Mouse (Mus musculus): ENCODE measurements around the gene Donson. TPM values are rescaled to one million over a fixed set of nuclear protein-coding genes. Genes with fewer than 3 reads are reported as not detected.
"Not testable (repeated sequence)": the region's sequence is repeated elsewhere in the genome, so short reads cannot be mapped to it uniquely, and the experiment has no call there.

Donson gene
- polyA plus RNA-seq, 1 experiment from 2014 or later = 23.2 TPM

DNA sequence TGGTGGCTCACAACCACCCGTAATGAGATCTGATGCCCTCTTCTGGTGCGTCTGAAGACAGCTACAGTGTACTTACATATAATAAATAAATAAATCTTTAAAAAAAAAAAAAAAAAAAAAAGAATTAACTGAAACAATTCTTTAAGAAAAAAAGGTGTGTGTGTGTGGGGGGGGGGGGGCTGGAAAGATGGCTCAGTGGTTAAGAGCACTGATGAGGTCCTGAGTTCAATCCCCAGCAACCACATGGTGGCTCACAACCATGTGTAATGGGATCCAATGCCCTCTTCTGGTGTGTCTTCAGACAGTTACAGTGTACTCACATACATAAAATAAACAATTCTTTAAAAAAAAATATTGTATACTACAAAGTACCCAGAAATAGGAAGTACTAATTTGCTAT lies 43.1 kb downstream of the Donson start:
- not testable (repeated sequence) for DNase-seq (ENCODE audit: low spot score)

DNA sequence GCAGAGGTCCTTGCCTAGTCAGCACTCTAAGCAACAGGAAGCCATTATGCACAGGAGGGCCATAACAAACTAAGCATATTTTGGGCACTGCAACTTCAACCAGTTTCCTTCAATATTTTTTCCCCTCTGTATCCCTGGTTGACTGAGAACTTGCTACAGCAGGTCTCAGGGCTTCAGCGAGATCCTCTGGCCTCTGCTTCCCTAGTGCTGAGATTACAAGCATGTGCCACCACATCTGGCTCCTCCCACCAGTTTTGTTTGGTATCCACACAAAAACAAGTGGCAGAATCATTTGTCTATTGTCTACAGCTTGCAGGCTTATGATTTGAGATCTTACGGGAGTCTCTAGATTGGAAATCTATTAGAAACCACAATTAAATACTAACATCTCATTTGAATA lies 43.7 kb downstream of the Donson start:
- no peak for DNase-seq (ENCODE audit: low spot score)

DNA sequence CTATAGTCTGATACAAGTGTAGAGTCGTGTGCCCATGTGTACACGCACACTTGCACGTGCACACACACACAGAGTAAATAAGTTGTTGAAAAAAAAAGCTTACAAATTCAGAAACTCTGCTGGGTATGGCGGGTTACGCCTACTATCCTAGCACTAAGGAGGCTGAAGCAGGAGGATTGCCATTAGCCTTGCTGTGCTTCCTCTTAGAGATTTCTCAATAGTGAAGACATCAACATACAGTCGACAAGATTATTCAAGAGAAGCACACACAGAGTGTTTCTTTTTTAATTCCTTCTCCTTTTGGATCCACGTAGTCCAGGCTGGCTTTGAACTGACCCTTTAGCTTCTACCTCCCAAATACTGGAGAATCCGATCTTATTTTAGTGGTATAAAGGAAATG lies 48.4 kb downstream of the Donson start:
- no peak for DNase-seq (ENCODE audit: low spot score)

DNA sequence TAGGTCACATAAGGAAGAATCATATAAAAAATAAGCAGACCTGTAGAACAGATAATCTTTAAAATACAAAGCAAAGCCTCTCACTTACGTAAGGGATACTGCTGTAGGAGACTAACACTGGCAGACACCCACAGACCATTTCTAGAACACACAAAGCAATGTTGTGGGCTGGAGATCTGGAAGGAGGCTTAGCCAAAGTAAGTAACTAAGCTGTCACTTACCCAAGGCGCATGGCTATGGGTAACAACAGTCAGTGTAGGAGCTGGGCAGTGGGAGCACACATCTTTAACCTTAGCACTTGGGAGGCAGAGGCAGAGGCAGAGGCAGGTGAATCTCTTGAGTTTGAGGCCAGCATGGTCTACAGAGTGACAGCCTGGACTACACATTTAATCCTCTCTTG lies 48.9 kb downstream of the Donson start:
- DNase-seq (ENCODE audit: low spot score) = no peak

DNA sequence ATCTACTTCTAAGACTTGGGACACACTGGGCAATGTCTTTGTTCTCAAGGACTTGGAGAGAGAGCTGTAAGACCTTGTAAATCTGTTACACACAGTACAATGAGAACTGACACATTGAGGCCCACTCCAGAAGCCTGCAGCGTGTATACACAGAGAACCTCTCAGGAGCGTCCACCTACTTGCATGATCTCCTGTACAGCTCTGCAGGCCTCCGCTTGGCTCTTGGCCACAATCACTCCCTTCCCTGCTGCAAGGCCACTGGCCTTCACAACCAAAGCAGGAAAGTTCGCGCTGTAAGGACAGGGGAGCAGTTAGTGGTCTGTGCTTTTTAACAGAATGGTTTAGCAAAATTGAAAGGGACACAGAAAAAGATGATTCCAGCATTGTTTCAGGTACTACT lies 49.4 kb downstream of the Donson start:
- no peak for DNase-seq (ENCODE audit: low spot score)

DNA sequence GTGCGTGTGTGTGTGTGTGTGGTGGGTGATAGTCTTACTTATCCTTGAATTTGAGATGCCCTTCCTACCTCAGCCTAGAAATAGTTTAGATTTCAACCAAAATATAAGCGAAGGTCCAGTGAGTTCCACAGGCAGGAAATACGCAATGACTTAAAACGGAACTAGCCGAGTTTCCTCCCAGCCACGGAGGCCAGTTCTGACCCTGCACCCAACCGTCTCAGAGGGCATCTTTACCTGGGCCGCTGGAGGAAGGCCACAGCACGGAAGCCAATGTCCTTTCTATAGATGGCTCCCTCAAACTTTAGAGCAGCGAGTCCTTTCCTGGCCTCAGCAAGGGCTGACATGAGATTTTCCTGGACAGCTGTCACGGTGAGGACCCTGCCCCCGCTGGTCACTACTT lies 54.9 kb downstream of the Donson start:
- DNase-seq (ENCODE audit: low spot score) = no peak

DNA sequence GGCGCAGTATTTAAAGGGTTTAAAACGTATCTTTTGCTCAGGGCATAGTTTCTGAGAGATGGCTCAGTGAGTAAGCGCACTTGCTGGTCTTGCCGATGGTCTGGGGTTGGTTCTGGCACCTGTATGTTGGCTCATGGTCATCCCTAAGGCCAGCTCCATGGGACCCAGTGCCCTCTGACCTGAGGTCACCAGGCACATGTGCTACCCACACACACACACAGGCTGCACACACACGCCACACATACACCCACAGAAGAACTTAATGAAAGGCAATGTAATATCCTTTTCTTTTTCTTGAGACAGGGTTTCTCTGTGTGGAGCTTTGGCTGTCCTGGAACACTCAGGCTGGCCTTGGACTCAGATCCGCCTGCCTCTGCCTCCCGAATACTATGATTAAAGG lies 55.6 kb downstream of the Donson start:
- no peak for DNase-seq (ENCODE audit: low spot score)

DNA sequence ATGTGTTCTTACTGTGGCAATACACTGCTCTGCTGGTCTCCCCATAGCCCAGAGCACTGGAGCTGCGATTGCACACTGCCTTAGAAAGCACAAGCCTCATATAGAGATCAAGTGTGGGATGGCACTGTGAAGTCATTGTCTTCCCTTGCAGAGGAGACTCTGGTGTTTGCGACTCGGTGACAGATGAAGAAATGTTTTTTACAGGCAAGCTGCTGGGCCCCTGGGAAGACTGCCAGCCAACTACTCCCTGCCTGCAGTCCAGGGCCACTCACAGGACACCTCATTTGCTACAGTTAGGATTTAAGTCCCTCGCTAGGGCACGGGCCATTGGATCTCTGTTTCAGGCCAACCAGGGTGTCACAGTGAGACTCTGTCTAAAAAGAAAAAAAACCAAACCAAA lies 56.1 kb downstream of the Donson start:
- no peak for DNase-seq (ENCODE audit: low spot score)

DNA sequence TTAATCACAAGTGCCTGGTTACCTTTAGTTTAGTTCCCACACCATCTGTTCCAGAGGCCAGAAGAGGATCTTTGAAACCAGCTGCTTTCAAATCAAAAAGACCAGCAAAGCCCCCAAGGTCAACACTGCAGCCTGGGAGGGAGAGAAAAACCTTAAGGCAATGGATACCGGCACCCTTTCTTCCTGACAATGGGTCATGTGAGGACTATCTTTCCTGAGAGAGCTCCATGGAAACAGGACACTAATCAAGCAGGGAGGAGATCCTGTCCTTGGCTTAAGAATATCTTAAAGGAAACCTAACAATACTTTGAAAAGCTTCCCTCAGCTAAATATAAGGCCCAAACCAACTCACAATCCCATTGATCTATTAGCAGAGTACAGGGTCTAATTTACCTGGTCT lies 58.0 kb downstream of the Donson start:
- no peak for DNase-seq (ENCODE audit: low spot score)

DNA sequence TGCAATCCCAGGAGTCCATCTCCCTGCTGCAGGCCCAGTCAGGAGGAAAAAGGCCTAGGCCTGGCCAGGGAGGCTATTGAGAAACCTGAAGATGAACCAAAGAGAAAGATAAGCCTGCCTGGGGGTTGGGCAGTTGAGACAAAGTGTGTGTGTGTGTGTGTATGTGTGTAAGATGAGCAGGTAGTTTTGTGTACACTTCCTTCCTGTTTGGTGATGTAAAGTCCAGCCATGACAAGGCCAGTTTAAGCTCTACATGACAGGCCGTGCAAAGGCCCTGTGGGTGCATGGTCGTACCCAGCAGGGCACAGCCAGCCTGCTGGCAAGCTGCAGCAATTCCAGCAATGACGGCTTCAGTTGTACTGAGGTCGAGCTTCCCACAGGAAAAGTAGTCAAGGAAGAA lies 58.8 kb downstream of the Donson start:
- DNase-seq (ENCODE audit: low spot score) = no peak

DNA sequence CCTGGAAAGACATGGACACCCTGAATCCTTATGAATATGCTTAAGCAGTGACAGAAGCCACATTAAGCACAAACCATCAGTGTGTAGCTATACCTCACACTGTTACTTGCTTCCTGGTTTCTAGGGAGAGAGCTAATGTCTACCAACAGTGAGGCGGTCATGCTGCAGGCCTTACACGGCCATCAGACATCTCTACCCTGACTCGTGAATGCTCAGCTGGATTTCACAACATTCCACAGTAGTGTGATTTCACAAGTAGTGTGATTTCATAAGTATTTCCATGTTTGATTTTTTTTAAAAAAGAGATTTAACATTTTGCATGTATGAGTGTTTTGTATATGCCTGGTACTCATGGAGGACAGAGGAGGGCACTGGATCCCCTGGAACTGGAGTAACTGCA lies 59.9 kb downstream of the Donson start:
- no peak for DNase-seq (ENCODE audit: low spot score)

DNA sequence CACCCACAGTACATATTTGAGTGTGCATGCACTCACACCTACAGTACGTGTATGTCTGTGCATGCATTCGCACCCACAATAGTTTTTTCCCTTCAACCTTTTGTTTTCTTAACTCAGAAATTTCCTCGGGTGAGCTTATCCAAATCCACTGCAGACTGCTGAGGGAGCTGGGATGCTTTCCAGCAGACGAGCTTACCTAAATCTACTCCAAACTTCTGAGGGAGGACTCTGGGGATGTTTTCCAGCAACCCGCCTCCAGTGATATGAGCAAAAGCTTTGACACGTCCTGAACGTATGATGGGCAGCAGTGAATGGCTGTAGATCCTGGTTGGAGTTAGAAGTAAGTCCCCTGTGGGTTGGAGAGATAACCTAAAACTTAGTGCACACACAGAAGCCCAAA lies 60.7 kb downstream of the Donson start:
- DNase-seq (ENCODE audit: low spot score) = no peak

Other genes with a start within 250 kb of the Donson start
- gene Ifnar1, start 203.5 kb downstream of the Donson start, polyA plus RNA-seq (2015; fragmentation: Nextera tagmentation; extraction: Ambion mirVana) = 30.2 and 40.9 TPM in 2 replicates
- gene Ifngr2, start 141.7 kb downstream of the Donson start, polyA plus RNA-seq (2015; fragmentation: Nextera tagmentation; extraction: Ambion mirVana) = 38.1 and 41.6 TPM in 2 replicates
- 33.9 and 38.5 TPM in 2 replicates for gene Tmem50b, start 91.0 kb downstream of the Donson start, polyA plus RNA-seq (2015; fragmentation: Nextera tagmentation; extraction: Ambion mirVana)
- 2.3 and 3.3 TPM in 2 replicates for gene Dnajc28, start 69.7 kb downstream of the Donson start, polyA plus RNA-seq (2015; fragmentation: Nextera tagmentation; extraction: Ambion mirVana)
- 125 and 133 TPM in 2 replicates for gene Gart, start 41.8 kb downstream of the Donson start, polyA plus RNA-seq (2015; fragmentation: Nextera tagmentation; extraction: Ambion mirVana)
- 132 and 172 TPM in 2 replicates for gene Son, start 41.3 kb downstream of the Donson start, polyA plus RNA-seq (2015; fragmentation: Nextera tagmentation; extraction: Ambion mirVana)
- gene Cryzl1, start 40.2 kb upstream of the Donson start, polyA plus RNA-seq (2015; fragmentation: Nextera tagmentation; extraction: Ambion mirVana) = 27.0 and 28.0 TPM in 2 replicates
- 2.7 and 3.0 TPM in 2 replicates for gene Itsn1, start 40.5 kb upstream of the Donson start, polyA plus RNA-seq (2015; fragmentation: Nextera tagmentation; extraction: Ambion mirVana)